In genomic region chr2:102638140-102638539, GRCm38 (mm10) we compare ENCODE assay signal across 25 mouse cellular contexts. TPM values are rescaled to one million over a fixed set of nuclear protein-coding genes. Genes with fewer than 3 reads are reported as not detected.
A peak's percentile ranks its signal among the peaks of the same experiment; 100 is the strongest.
DNase-seq lines count a peak whose midpoint lies in the region; ATAC-seq and TF ChIP-seq lines count a peak whose summit lies in the region.
"Had no signal": no experiment of that assay in that cellular context is flagged by ENCODE, and none has a peak within 500 bp of the region (broad histone marks: within the 10 kb centered on the region; RNA-seq: fewer than 3 reads in every experiment).

No protein-coding gene starts in this region.

- H3K36me3 ChIP-seq in embryonic facial prominence, embryonic 14.5 days (ENCODE audit: control insufficient read depth, insufficient read depth, low read length) = 0 out of 2 replicates have a peak, but pooled peaks cover 4% of the 10 kb centered on the region
- no peaks in the 10 kb centered on the region for H3K36me3 ChIP-seq in embryonic facial prominence, embryonic 10.5 days (replicated peaks)
- H3K36me3 ChIP-seq in liver, adult 2 months (ENCODE audit: control insufficient read depth, insufficient read depth, low read length) = no peaks in the 10 kb centered on the region
- H3K36me3 ChIP-seq: hindbrain, embryonic 15.5 days; intestine, embryonic 15.5 days; limb, embryonic 10.5 days; liver, embryonic 12.5 days; midbrain, embryonic 12.5 days had no signal

- H3K9me3 ChIP-seq in embryonic facial prominence, embryonic 14.5 days (ENCODE audit: control insufficient read depth, low read length) = no peaks in the 10 kb centered on the region
- H3K9me3 ChIP-seq in embryonic facial prominence, embryonic 10.5 days = no peaks in the 10 kb centered on the region
- H3K9me3 ChIP-seq: hindbrain, embryonic 15.5 days; intestine, embryonic 15.5 days; limb, embryonic 10.5 days; liver, embryonic 12.5 days; midbrain, embryonic 12.5 days had no signal

- no peak for DNase-seq in embryonic facial prominence, embryonic 14.5 days (ENCODE audit: low spot score)
- DNase-seq in embryonic facial prominence, embryonic 10.5 days (ENCODE audit: low spot score) = no peak
- peak; percentile 7 for DNase-seq in liver, adult 2 months (ENCODE audit: extremely low read depth, low read depth, low spot score)
- DNase-seq in liver (no peak), A20 (ENCODE audit: low read depth, low spot score) (peak; percentile 64)
- DNase-seq in cerebellum, adult 8-10 months = no peak
- DNase-seq in cerebellum, adult 9-11 months = no peak
- DNase-seq: adrenal gland, postnatal 36 days; cerebellum, adult 11-12 months; gastrocnemius, postnatal 10 days; kidney, adult 8-10 months; kidney, postnatal 10 days; lung, adult 2 months; right cerebral cortex, adult 18-20 months; right cerebral cortex, postnatal 4 days; thymus, adult 18-20 months; thymus, postnatal 36 days had no signal

- TF ChIP-seq POLR2A in liver, adult 2 months (IDR thresholded peaks at IDR 0.05; ENCODE audit: extremely low read depth, insufficient read depth, low read length) = no peak

- H3K27ac ChIP-seq in embryonic facial prominence, embryonic 14.5 days (replicated peaks; ENCODE audit: low read depth, low read length) = no peak overlapping the region
- H3K27ac ChIP-seq in embryonic facial prominence, embryonic 10.5 days (replicated peaks) = no peak overlapping the region
- H3K27ac ChIP-seq in liver, adult 2 months (replicated peaks; ENCODE audit: insufficient read depth, low read depth, low read length) = no peak overlapping the region
- H3K27ac ChIP-seq: intestine, embryonic 15.5 days; limb, embryonic 10.5 days; liver, embryonic 12.5 days; macrophage; midbrain, embryonic 12.5 days had no signal

- H3K4me3 ChIP-seq in embryonic facial prominence, embryonic 14.5 days (ENCODE audit: low read depth, low read length) = no peak overlapping the region
- H3K4me3 ChIP-seq in embryonic facial prominence, embryonic 10.5 days = no peak overlapping the region
- H3K4me3 ChIP-seq in liver, adult 2 months (ENCODE audit: insufficient read depth, low read depth, low read length) = no peak overlapping the region
- H3K4me3 ChIP-seq: hindbrain, embryonic 15.5 days; intestine, embryonic 15.5 days; limb, embryonic 10.5 days; liver, embryonic 12.5 days; midbrain, embryonic 12.5 days had no signal

- no peak overlapping the region for H3K4me2 ChIP-seq in embryonic facial prominence, embryonic 14.5 days (ENCODE audit: low read depth, low read length)
- H3K4me2 ChIP-seq: hindbrain, embryonic 15.5 days; intestine, embryonic 15.5 days; liver, embryonic 12.5 days; midbrain, embryonic 12.5 days had no signal

- H3K79me2 ChIP-seq in liver, adult 2 months (ENCODE audit: control insufficient read depth, insufficient read depth, low read length) = no peaks in the 10 kb centered on the region

- TF ChIP-seq CTCF in liver, adult 2 months (IDR thresholded peaks at IDR 0.05; ENCODE audit: low read depth, low read length) = no peak

- ATAC-seq in embryonic facial prominence, embryonic 14.5 days (ENCODE audit: low read depth) = peak; percentile 44; the same call in 1 of the 2 replicates
- ATAC-seq in granulocyte monocyte progenitor cell, adult 5-6 weeks (replicated peaks; ENCODE audit: poor library complexity, severe bottlenecking) = peak; percentile 98
- ATAC-seq: CD4-positive, CD25-positive, alpha-beta regulatory T cell, adult 4 months; intestine, embryonic 15.5 days; liver, embryonic 12.5 days had no signal

- H3K9ac ChIP-seq in embryonic facial prominence, embryonic 14.5 days (ENCODE audit: low read depth, low read length) = no peak overlapping the region
- H3K9ac ChIP-seq in liver, adult 2 months (ENCODE audit: low read depth, low read length) = no peak overlapping the region
- H3K9ac ChIP-seq: hindbrain, embryonic 15.5 days; intestine, embryonic 15.5 days; liver, embryonic 12.5 days; midbrain, embryonic 12.5 days had no signal

- WGBS in embryonic facial prominence, embryonic 14.5 days = 50% methylated on average over 5 of the region's 5 CpGs
- 59% methylated on average over 5 of the region's 5 CpGs for whole genome bisulfite sequencing in embryonic facial prominence, embryonic 10.5 days
- 70% methylated on average over 5 of the region's 5 CpGs for WGBS in liver, adult 2 months

- H3K27me3 ChIP-seq in embryonic facial prominence, embryonic 14.5 days (replicated peaks; ENCODE audit: control insufficient read depth, insufficient read depth, low read length) = no peaks in the 10 kb centered on the region
- H3K27me3 ChIP-seq in embryonic facial prominence, embryonic 10.5 days (replicated peaks; ENCODE audit: low read depth, poor library complexity, severe bottlenecking) = 0 out of 2 replicates have a peak, but pooled peaks cover 2% of the 10 kb centered on the region
- H3K27me3 ChIP-seq in liver, adult 2 months (ENCODE audit: control insufficient read depth, insufficient read depth, low read length) = no peaks in the 10 kb centered on the region
- H3K27me3 ChIP-seq: hindbrain, embryonic 15.5 days; intestine, embryonic 15.5 days; liver, embryonic 12.5 days; midbrain, embryonic 12.5 days had no signal

- 0 out of 2 replicates have a peak, but pooled peaks cover 3% of the 10 kb centered on the region for H3K4me1 ChIP-seq in embryonic facial prominence, embryonic 14.5 days (ENCODE audit: control insufficient read depth, insufficient read depth, low read length)
- H3K4me1 ChIP-seq in embryonic facial prominence, embryonic 10.5 days = peaks cover 4% of the 10 kb centered on the region; the same call in 1 of the 2 replicates
- no peaks in the 10 kb centered on the region for H3K4me1 ChIP-seq in liver, adult 2 months (ENCODE audit: control insufficient read depth, insufficient read depth, low read length)
- H3K4me1 ChIP-seq: intestine, embryonic 15.5 days; limb, embryonic 10.5 days; liver, embryonic 12.5 days had no signal

RNA-seq across cellular contexts. Expression of gene Slc1a2, which starts 20.3 kb away (rescaled TPM):
- 1.4 and 2.2 TPM in 2 replicates for polyA plus RNA-seq in embryonic facial prominence, embryonic 14.5 days (2014; fragmentation: Nextera tagmentation; extraction: Ambion mirVana)
- polyA plus RNA-seq in embryonic facial prominence, embryonic 10.5 days (2016; fragmentation: Nextera tagmentation; extraction: Ambion mirVana) = 1.0 and 1.6 TPM in 2 replicates
- 112 and 167 TPM in 2 replicates for total RNA-seq in liver, adult 2 months (2014; rRNA removed)
- 89.4 and 97.7 TPM in 2 replicates for polyA plus RNA-seq in liver, adult 2 months (2012; rRNA removed)
- 0.45 TPM in 1 of 2 replicates, not detected in the other for total RNA-seq in granulocyte monocyte progenitor cell, adult 5-6 weeks (2014; fragmentation: Nextera tagmentation)
- total RNA-seq in granulocyte monocyte progenitor cell, adult 5-6 weeks (2017) = not detected in 2 replicates

Comparison
In these comparisons a context has a peak if more than half of its experiments do, and no peak if none do; other contexts are left out.
1. DNase-seq: peak in liver, adult 2 months (single experiment) and A20 (single experiment); none in embryonic facial prominence, embryonic 14.5 days (single experiment), embryonic facial prominence, embryonic 10.5 days (single experiment), liver (single experiment), cerebellum, adult 8-10 months (single experiment) and cerebellum, adult 9-11 months (single experiment).
2. RNA of gene Slc1a2, which starts 20.3 kb away (polyA plus RNA-seq): 89.4 to 97.7 TPM in liver, adult 2 months; 1.4 to 2.2 TPM in embryonic facial prominence, embryonic 14.5 days and 1.0 to 1.6 TPM in embryonic facial prominence, embryonic 10.5 days; every median in the first group is over 10 times any median in the second.